Mouse (Mus musculus): ENCODE measurements at regions not wholly inside any gene's neighbourhood (a gene's known extent, or its start where the extent isn't known, plus 50 kb on each side); places are given as distances from the start of the nearest gene placed in this dataset.
A peak's percentile ranks its signal among the peaks of the same experiment; 100 is the strongest.

- Histone ChIP-seq H3K9ac (ENCODE audit: low read depth, poor library complexity, severe bottlenecking) (0 out of 2 replicates have a peak overlapping the region, but pooled peaks have one; percentile 12), H3K4me1 (ENCODE audit: control insufficient read depth, insufficient read depth, low read length) (no peaks in the 10 kb centered on the region), H3K4me3 (ENCODE audit: low read depth, low read length) (peak overlapping the region; percentile 67), H3K27ac (ENCODE audit: insufficient read depth, low read length) (no peak overlapping the region), H3K9me3 (replicated peaks; ENCODE audit: control insufficient read depth, insufficient read depth, low read length, poor library complexity, severe bottlenecking) (no peaks in the 10 kb centered on the region), H3K27me3 (ENCODE audit: control insufficient read depth, insufficient read depth, low read length, poor library complexity, severe bottlenecking) (peaks cover 19% of the 10 kb centered on the region), H3K36me3 (ENCODE audit: control insufficient read depth, insufficient read depth, low read length, poor library complexity, severe bottlenecking) (no peaks in the 10 kb centered on the region)
- no peak for TF ChIP-seq EP300 (IDR thresholded peaks at IDR 0.05; ENCODE audit: insufficient read depth, low read depth, low read length)
- no peak for TF ChIP-seq POLR2A (IDR thresholded peaks at IDR 0.05; ENCODE audit: insufficient read depth, low read length)
- no peak for TF ChIP-seq CTCF (IDR thresholded peaks at IDR 0.05; ENCODE audit: low read depth, low read length)
These were observed 2071.6 kb upstream of the Tenm3 start for GRCm38 (mm10) chr8:50915259-50915875.

- Histone ChIP-seq H3K4me3 (ENCODE audit: low read depth, low read length) (no peak overlapping the region), H3K4me1 (ENCODE audit: control insufficient read depth, insufficient read depth, low read length) (no peaks in the 10 kb centered on the region), H3K9me3 (replicated peaks; ENCODE audit: control insufficient read depth, insufficient read depth, low read length, poor library complexity, severe bottlenecking) (no peaks in the 10 kb centered on the region), H3K27me3 (ENCODE audit: control insufficient read depth, insufficient read depth, low read length, poor library complexity, severe bottlenecking) (peaks cover 19% of the 10 kb centered on the region), H3K27ac (ENCODE audit: insufficient read depth, low read length) (no peak overlapping the region), H3K36me3 (ENCODE audit: control insufficient read depth, insufficient read depth, low read length, poor library complexity, severe bottlenecking) (no peaks in the 10 kb centered on the region), H3K9ac (ENCODE audit: low read depth, poor library complexity, severe bottlenecking) (no peak overlapping the region)
- TF ChIP-seq CTCF (IDR thresholded peaks at IDR 0.05; ENCODE audit: low read depth, low read length) (no peak), POLR2A (IDR thresholded peaks at IDR 0.05; ENCODE audit: insufficient read depth, low read length) (no peak), EP300 (IDR thresholded peaks at IDR 0.05; ENCODE audit: insufficient read depth, low read depth, low read length) (no peak)
These were observed 2070.9 kb upstream of the Tenm3 start for GRCm38 (mm10) chr8:50914615-50915014.

- H3K36me3 ChIP-seq (ENCODE audit: control insufficient read depth, insufficient read depth, low read length, poor library complexity, severe bottlenecking): no peaks in the 10 kb centered on the region
- H3K9ac ChIP-seq (ENCODE audit: low read depth, poor library complexity, severe bottlenecking): no peak overlapping the region
- H3K27ac ChIP-seq (ENCODE audit: insufficient read depth, low read length): no peak overlapping the region
- no peak for TF ChIP-seq EP300 (IDR thresholded peaks at IDR 0.05; ENCODE audit: insufficient read depth, low read depth, low read length)
- no peak for TF ChIP-seq POLR2A (IDR thresholded peaks at IDR 0.05; ENCODE audit: insufficient read depth, low read length)
- no peak for TF ChIP-seq CTCF (IDR thresholded peaks at IDR 0.05; ENCODE audit: low read depth, low read length)
- no peaks in the 10 kb centered on the region for H3K9me3 ChIP-seq (replicated peaks; ENCODE audit: control insufficient read depth, insufficient read depth, low read length, poor library complexity, severe bottlenecking)
- H3K4me3 ChIP-seq (ENCODE audit: low read depth, low read length): no peak overlapping the region
- H3K27me3 ChIP-seq (ENCODE audit: control insufficient read depth, insufficient read depth, low read length, poor library complexity, severe bottlenecking): no peaks in the 10 kb centered on the region
- H3K4me1 ChIP-seq (ENCODE audit: control insufficient read depth, insufficient read depth, low read length): no peaks in the 10 kb centered on the region
These were observed 2034.4 kb upstream of the Tenm3 start for GRCm38 (mm10) chr8:50878198-50878597.

Measured in ES-Bruce4 (cell line).